ENCODE assay signal across 1 mouse cellular context in the genomic region with DNA sequence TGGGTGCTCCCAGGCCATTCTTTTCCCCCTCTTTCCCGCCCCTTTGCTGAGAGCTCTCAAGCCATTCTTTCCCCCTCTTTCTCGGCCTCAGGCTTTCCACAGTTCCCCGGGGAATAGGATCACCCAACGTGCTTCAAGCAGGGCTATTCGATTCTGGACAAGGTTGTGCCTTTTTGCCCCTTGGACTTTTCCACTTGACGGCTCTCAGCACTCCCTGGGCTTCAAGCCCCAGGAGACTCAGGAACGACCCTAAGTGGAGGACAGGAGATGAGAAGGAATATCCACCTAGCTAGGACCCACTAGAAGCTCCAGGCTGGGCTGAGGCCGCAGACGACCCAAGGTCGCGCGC.
TF ChIP-seq lines count a peak whose summit lies in the region.

No protein-coding gene starts in this region.

TF ChIP-seq in CH12.LX, 34 proteins besides CTCF, POLR2A, EP300 and RAD21 (continued from another document):
- TF ChIP-seq UBTF (IDR thresholded peaks at IDR 0.05; ENCODE audit: low read depth, low read length) (no peak; the same call in 1 of the 2 replicates), ZKSCAN1 (IDR thresholded peaks at IDR 0.05; ENCODE audit: borderline replicate concordance, low read depth, low read length) (no peak), SIN3A (IDR thresholded peaks at IDR 0.05; ENCODE audit: low read length) (peak; percentile 6; the same call in 1 of the 2 replicates), MXI1 (IDR thresholded peaks at IDR 0.05; ENCODE audit: low read depth, low read length) (no peak), NRF1 (IDR thresholded peaks at IDR 0.05; ENCODE audit: low read depth, low read length) (no peak), POLR2AphosphoS2 (IDR thresholded peaks at IDR 0.05; ENCODE audit: low read depth, low read length) (no peak), MAFK (IDR thresholded peaks at IDR 0.05; ENCODE audit: insufficient replicate concordance, low read length) (no peak), TBP (conservative IDR thresholded peaks at IDR 0.05; ENCODE audit: low read depth, low read length) (no peak), USF2 (conservative IDR thresholded peaks at IDR 0.05; ENCODE audit: low read depth, low read length) (no peak), CHD1 (IDR thresholded peaks at IDR 0.05; ENCODE audit: low read depth, low read length) (peak; percentile 64; the same call in 1 of the 2 replicates)
TF ChIP-seq in CH12.LX: peak in this region for 2.
